34 mouse cellular contexts compared by ENCODE assay signal in genomic region chrX:14352416-14352815, GRCm38 (mm10).
"Had no signal": no experiment of that assay in that cellular context is flagged by ENCODE, and none has a peak within 500 bp of the region (broad histone marks: within the 10 kb centered on the region; RNA-seq: fewer than 3 reads in every experiment).

No protein-coding gene starts in this region.

- H3K27ac ChIP-seq: heart, embryonic 13.5 days; heart, embryonic 15.5 days; hindbrain, embryonic 10.5 days; hindbrain, embryonic 12.5 days; hindbrain, embryonic 13.5 days; hindbrain, embryonic 14.5 days; hindbrain, embryonic 15.5 days; hindbrain, postnatal 0 days; intestine, embryonic 15.5 days; kidney, embryonic 15.5 days; kidney, postnatal 0 days; layer of hippocampus, adult 2 months; left cerebral cortex, adult 2 months had no signal

- ATAC-seq: hindbrain, embryonic 16.5 days; hindbrain, postnatal 0 days; inflammation-experienced regulatory T-cells, adult 6 months; intestine, embryonic 15.5 days; intestine, embryonic 16.5 days; intestine, postnatal 0 days had no signal

- H3K4me3 ChIP-seq: heart, embryonic 12.5 days; heart, embryonic 13.5 days; heart, embryonic 15.5 days; hindbrain, embryonic 10.5 days; hindbrain, embryonic 12.5 days; hindbrain, embryonic 13.5 days; hindbrain, embryonic 15.5 days; intestine, embryonic 15.5 days; kidney, embryonic 15.5 days; layer of hippocampus, adult 2 months; left cerebral cortex, adult 2 months had no signal

- H3K9ac ChIP-seq: heart, embryonic 12.5 days; heart, embryonic 13.5 days; heart, embryonic 15.5 days; hindbrain, embryonic 12.5 days; hindbrain, embryonic 13.5 days; hindbrain, embryonic 14.5 days; hindbrain, embryonic 15.5 days; intestine, embryonic 15.5 days; kidney, embryonic 15.5 days had no signal

- H3K36me3 ChIP-seq: heart, embryonic 12.5 days; heart, embryonic 13.5 days; heart, embryonic 15.5 days; hindbrain, embryonic 10.5 days; hindbrain, embryonic 12.5 days; hindbrain, embryonic 13.5 days; hindbrain, embryonic 15.5 days; intestine, embryonic 15.5 days; kidney, embryonic 15.5 days had no signal

- DNase-seq: heart, postnatal 10 days; heart, postnatal 14 days; heart, postnatal 36 days; heart, postnatal 4 days; kidney, adult 11 months; kidney, adult 18-20 months; kidney, adult 2 months; kidney, adult 8-10 months; kidney, adult 9 months; kidney, postnatal 10 days; kidney, postnatal 14 days; kidney, postnatal 25 days; kidney, postnatal 36 days; kidney, postnatal 4 days; layer of hippocampus, adult 9-11 months; layer of hippocampus, postnatal 36 days had no signal

- H3K27me3 ChIP-seq: heart, embryonic 12.5 days; heart, embryonic 13.5 days; heart, embryonic 15.5 days; hindbrain, embryonic 12.5 days; hindbrain, embryonic 13.5 days; hindbrain, embryonic 15.5 days; intestine, embryonic 15.5 days; kidney, embryonic 15.5 days had no signal

- H3K4me2 ChIP-seq: heart, embryonic 12.5 days; heart, embryonic 13.5 days; heart, embryonic 15.5 days; hindbrain, embryonic 12.5 days; hindbrain, embryonic 13.5 days; hindbrain, embryonic 14.5 days; hindbrain, embryonic 15.5 days; intestine, embryonic 15.5 days; kidney, embryonic 15.5 days had no signal

- H3K4me1 ChIP-seq: heart, embryonic 12.5 days; heart, embryonic 13.5 days; heart, embryonic 15.5 days; hindbrain, embryonic 10.5 days; hindbrain, embryonic 12.5 days; hindbrain, embryonic 13.5 days; hindbrain, embryonic 15.5 days; intestine, embryonic 15.5 days; kidney, embryonic 15.5 days had no signal

- H3K9me3 ChIP-seq: heart, embryonic 12.5 days; heart, embryonic 13.5 days; heart, embryonic 15.5 days; hindbrain, embryonic 10.5 days; hindbrain, embryonic 12.5 days; hindbrain, embryonic 13.5 days; hindbrain, embryonic 15.5 days; intestine, embryonic 15.5 days; kidney, embryonic 15.5 days had no signal
